Mouse (Mus musculus): ENCODE data around the gene Cnksr3.
A peak's percentile ranks its signal among the peaks of the same experiment; 100 is the strongest.

Cnksr3 gene

GRCm38 (mm10) chr10:7213066-7213630 lies 1.1 kb upstream of the Cnksr3 start:
- TF ChIP-seq POU5F1 (IDR thresholded peaks at IDR 0.05; ENCODE audit: borderline replicate concordance, low read length) (no peak), NANOG (IDR thresholded peaks at IDR 0.05; ENCODE audit: borderline replicate concordance, low read length) (no peak), CTCF (conservative IDR thresholded peaks at IDR 0.05; ENCODE audit: low read length) (no peak)
- Histone ChIP-seq H3K4me3 (replicated peaks; ENCODE audit: low read length) (0 out of 2 replicates have a peak overlapping the region, but pooled peaks have one; percentile 93), H3K9me3 (ENCODE audit: low read length) (no peaks in the 10 kb centered on the region)

GRCm38 (mm10) chr10:7212537-7212936 lies 500 bp upstream of the Cnksr3 start:
- TF ChIP-seq CTCF (conservative IDR thresholded peaks at IDR 0.05; ENCODE audit: low read length), result no peak
- TF ChIP-seq POU5F1 (IDR thresholded peaks at IDR 0.05; ENCODE audit: borderline replicate concordance, low read length), result no peak
- no peak for TF ChIP-seq NANOG (IDR thresholded peaks at IDR 0.05; ENCODE audit: borderline replicate concordance, low read length)

More at GRCm38 (mm10) chr10:7213066-7213630, 1.1 kb upstream of the Cnksr3 start:
- Histone ChIP-seq H3K4me1 (replicated peaks; ENCODE audit: low read depth, low read length) (peaks cover 22% of the 10 kb centered on the region), H3K27me3 (ENCODE audit: insufficient read depth, low read length) (peaks cover 14% of the 10 kb centered on the region), H3K36me3 (ENCODE audit: insufficient read depth, low read length) (no peaks in the 10 kb centered on the region)

GRCm38 (mm10) chr10:7210991-7211695 lies 894 bp downstream of the Cnksr3 start:
- Histone ChIP-seq H3K9me3 (ENCODE audit: low read length) (no peaks in the 10 kb centered on the region), H3K27me3 (ENCODE audit: insufficient read depth, low read length) (peaks cover 14% of the 10 kb centered on the region), H3K36me3 (ENCODE audit: insufficient read depth, low read length) (no peaks in the 10 kb centered on the region), H3K4me3 (replicated peaks; ENCODE audit: low read length) (peak overlapping the region; percentile 93), H3K4me1 (replicated peaks; ENCODE audit: low read depth, low read length) (peaks cover 22% of the 10 kb centered on the region)
- TF ChIP-seq CTCF (conservative IDR thresholded peaks at IDR 0.05; ENCODE audit: low read length) (peak; percentile 20; the same call in 1 of the 2 replicates), POU5F1 (IDR thresholded peaks at IDR 0.05; ENCODE audit: borderline replicate concordance, low read length) (no peak)

More at GRCm38 (mm10) chr10:7212537-7212936, 500 bp upstream of the Cnksr3 start:
- Histone ChIP-seq H3K9me3 (ENCODE audit: low read length) (no peaks in the 10 kb centered on the region), H3K36me3 (ENCODE audit: insufficient read depth, low read length) (no peaks in the 10 kb centered on the region), H3K4me1 (replicated peaks; ENCODE audit: low read depth, low read length) (peaks cover 22% of the 10 kb centered on the region), H3K4me3 (replicated peaks; ENCODE audit: low read length) (peak overlapping the region; percentile 93), H3K27me3 (ENCODE audit: insufficient read depth, low read length) (peaks cover 14% of the 10 kb centered on the region)

GRCm38 (mm10) chr10:7209691-7210455 lies 2.2 kb downstream of the Cnksr3 start:
- no peaks in the 10 kb centered on the region for H3K36me3 ChIP-seq (ENCODE audit: insufficient read depth, low read length)
- H3K27me3 ChIP-seq (ENCODE audit: insufficient read depth, low read length), result peaks cover 14% of the 10 kb centered on the region
- H3K9me3 ChIP-seq (ENCODE audit: low read length), result no peaks in the 10 kb centered on the region
- H3K4me1 ChIP-seq (replicated peaks; ENCODE audit: low read depth, low read length), result peaks cover 24% of the 10 kb centered on the region
- peak overlapping the region; percentile 93; the same call in 1 of the 2 replicates for H3K4me3 ChIP-seq (replicated peaks; ENCODE audit: low read length)
- TF ChIP-seq CTCF (conservative IDR thresholded peaks at IDR 0.05; ENCODE audit: low read length) (no peak), NANOG (IDR thresholded peaks at IDR 0.05; ENCODE audit: borderline replicate concordance, low read length) (no peak), POU5F1 (IDR thresholded peaks at IDR 0.05; ENCODE audit: borderline replicate concordance, low read length) (no peak)

- Histone ChIP-seq H3K27me3 (ENCODE audit: insufficient read depth, low read length) (peaks cover 14% of the 10 kb centered on the region), H3K9me3 (ENCODE audit: low read length) (no peaks in the 10 kb centered on the region), H3K4me3 (replicated peaks; ENCODE audit: low read length) (no peak overlapping the region), H3K4me1 (replicated peaks; ENCODE audit: low read depth, low read length) (peaks cover 28% of the 10 kb centered on the region), H3K36me3 (ENCODE audit: insufficient read depth, low read length) (no peaks in the 10 kb centered on the region)
- TF ChIP-seq POU5F1 (IDR thresholded peaks at IDR 0.05; ENCODE audit: borderline replicate concordance, low read length) (no peak), CTCF (conservative IDR thresholded peaks at IDR 0.05; ENCODE audit: low read length) (no peak), NANOG (IDR thresholded peaks at IDR 0.05; ENCODE audit: borderline replicate concordance, low read length) (no peak)
These were observed 3.1 kb downstream of the Cnksr3 start for GRCm38 (mm10) chr10:7208859-7209441.

GRCm38 (mm10) chr10:7207301-7207700 lies 4.7 kb downstream of the Cnksr3 start:
- Histone ChIP-seq H3K36me3 (ENCODE audit: insufficient read depth, low read length) (no peaks in the 10 kb centered on the region), H3K4me3 (replicated peaks; ENCODE audit: low read length) (no peak overlapping the region), H3K4me1 (replicated peaks; ENCODE audit: low read depth, low read length) (peaks cover 25% of the 10 kb centered on the region), H3K27me3 (ENCODE audit: insufficient read depth, low read length) (peaks cover 14% of the 10 kb centered on the region), H3K9me3 (ENCODE audit: low read length) (no peaks in the 10 kb centered on the region)
- TF ChIP-seq NANOG (IDR thresholded peaks at IDR 0.05; ENCODE audit: borderline replicate concordance, low read length), result no peak
- TF ChIP-seq POU5F1 (IDR thresholded peaks at IDR 0.05; ENCODE audit: borderline replicate concordance, low read length), result no peak
- no peak for TF ChIP-seq CTCF (conservative IDR thresholded peaks at IDR 0.05; ENCODE audit: low read length)

- peaks cover 24% of the 10 kb centered on the region for H3K4me1 ChIP-seq (replicated peaks; ENCODE audit: low read depth, low read length)
- peaks cover 14% of the 10 kb centered on the region for H3K27me3 ChIP-seq (ENCODE audit: insufficient read depth, low read length)
- no peaks in the 10 kb centered on the region for H3K36me3 ChIP-seq (ENCODE audit: insufficient read depth, low read length)
- no peaks in the 10 kb centered on the region for H3K9me3 ChIP-seq (ENCODE audit: low read length)
- TF ChIP-seq CTCF (conservative IDR thresholded peaks at IDR 0.05; ENCODE audit: low read length), result no peak
- TF ChIP-seq NANOG (IDR thresholded peaks at IDR 0.05; ENCODE audit: borderline replicate concordance, low read length), result no peak
- no peak for TF ChIP-seq POU5F1 (IDR thresholded peaks at IDR 0.05; ENCODE audit: borderline replicate concordance, low read length)
- no peak overlapping the region for H3K4me3 ChIP-seq (replicated peaks; ENCODE audit: low read length)
These were observed 5.5 kb downstream of the Cnksr3 start for GRCm38 (mm10) chr10:7206571-7206970.

- Histone ChIP-seq H3K4me3 (replicated peaks; ENCODE audit: low read length) (no peak overlapping the region), H3K27me3 (ENCODE audit: insufficient read depth, low read length) (peaks cover 7% of the 10 kb centered on the region), H3K36me3 (ENCODE audit: insufficient read depth, low read length) (no peaks in the 10 kb centered on the region), H3K9me3 (ENCODE audit: low read length) (no peaks in the 10 kb centered on the region), H3K4me1 (replicated peaks; ENCODE audit: low read depth, low read length) (peaks cover 18% of the 10 kb centered on the region)
- TF ChIP-seq NANOG (IDR thresholded peaks at IDR 0.05; ENCODE audit: borderline replicate concordance, low read length) (no peak), CTCF (conservative IDR thresholded peaks at IDR 0.05; ENCODE audit: low read length) (no peak), POU5F1 (IDR thresholded peaks at IDR 0.05; ENCODE audit: borderline replicate concordance, low read length) (no peak)
These were observed 6.5 kb downstream of the Cnksr3 start for GRCm38 (mm10) chr10:7205576-7205975.
